Mouse (Mus musculus) layer of hippocampus, postnatal 25 days (tissue): ENCODE measurements at regions not wholly inside any gene's neighbourhood (a gene's known extent, or its start where the extent isn't known, plus 50 kb on each side); places are given as distances from the start of the nearest gene placed in this dataset.
"Not testable (repeated sequence)": the region's sequence is repeated elsewhere in the genome, so short reads cannot be mapped to it uniquely, and the experiment has no call there.

ENCODE experiments used
- DNase-seq, 2 experiments: peaks; one replicate each; pipeline ENCODE4 v3.0.0; 2022; ENCODE audit warnings: mixed read lengths in 2 of 2, low spot score in 1 of 2; ENCODE audit errors: extremely low spot score in 1 of 2

- no peak for DNase-seq
Observed at GRCm38 (mm10) chr13:52241761-52242160, 289.3 kb downstream of the Diras2 start.

- DNase-seq: no peak
Observed at GRCm38 (mm10) chr13:52249492-52249891, 281.6 kb downstream of the Diras2 start.

- DNase-seq: no peak
Observed at GRCm38 (mm10) chr13:52250371-52250770, 280.7 kb downstream of the Diras2 start.

- no peak for DNase-seq
Observed at GRCm38 (mm10) chr13:52252303-52252702, 278.8 kb downstream of the Diras2 start.

GRCm38 (mm10) chr13:52252726-52253125 is 278.4 kb downstream of the Diras2 start:
- DNase-seq: not testable (repeated sequence)

DNA sequence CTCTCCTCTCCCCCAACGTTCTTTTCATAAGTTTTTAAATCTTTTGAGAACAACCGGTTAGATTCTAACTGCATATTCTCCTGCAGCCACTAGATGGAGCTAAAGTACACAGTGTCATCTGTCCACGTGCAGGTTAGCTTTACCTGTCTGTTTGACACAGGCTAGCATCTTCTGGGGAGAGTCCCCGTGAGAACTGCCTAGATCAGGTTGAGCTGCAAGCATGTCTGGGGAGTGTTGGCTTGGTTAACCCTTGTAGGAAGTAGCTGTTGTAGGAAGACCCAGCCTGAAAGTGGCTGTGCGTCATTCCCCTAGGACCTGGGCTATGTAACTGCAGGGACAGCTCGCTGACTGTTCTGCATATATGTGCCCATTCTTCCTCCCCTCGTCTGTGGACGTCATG is 277.9 kb downstream of the Diras2 start:
- peak in 1 of 2 experiments; percentile 33 for DNase-seq

DNA sequence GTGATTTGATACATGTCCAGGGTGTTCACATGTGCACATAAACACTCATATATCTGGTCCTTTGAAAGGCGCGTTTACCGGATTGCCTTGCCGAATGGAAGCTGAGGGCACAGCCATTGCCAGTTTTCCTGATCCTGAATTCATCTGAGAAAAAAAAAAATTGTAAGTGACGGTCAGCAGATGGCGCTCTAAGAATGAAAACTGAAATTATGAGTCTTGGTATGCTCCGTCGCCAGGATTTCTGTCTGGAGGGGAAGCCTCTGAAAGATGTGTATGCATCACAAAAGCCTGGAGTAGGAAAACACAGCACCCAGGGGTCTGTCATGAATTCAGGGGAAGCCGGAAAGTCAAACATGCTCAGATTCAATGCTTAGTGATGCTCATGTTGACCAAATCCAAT is 276.9 kb downstream of the Diras2 start:
- peak; percentile 25 to 61 for DNase-seq

DNA sequence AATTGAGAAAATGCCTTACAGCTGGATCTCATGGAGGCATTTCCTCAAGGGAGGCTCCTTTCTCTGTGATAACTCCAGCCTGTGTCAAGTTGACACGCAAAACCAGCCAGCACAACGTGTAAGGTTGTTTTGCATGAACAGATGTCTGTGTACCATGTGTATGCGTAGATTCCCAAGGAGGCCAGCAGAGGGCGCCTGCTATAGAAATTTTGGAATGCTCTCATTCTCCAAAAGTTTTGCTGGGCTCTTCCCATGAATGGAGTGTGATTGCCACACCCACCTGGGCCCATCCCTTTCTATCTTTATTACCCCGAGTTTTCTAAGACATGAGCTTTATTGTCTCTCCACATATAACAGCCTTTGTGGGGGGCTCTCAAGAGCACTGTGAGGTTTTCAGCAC is 275.4 kb downstream of the Diras2 start:
- peak in 1 of 2 experiments; percentile 47 for DNase-seq

DNA sequence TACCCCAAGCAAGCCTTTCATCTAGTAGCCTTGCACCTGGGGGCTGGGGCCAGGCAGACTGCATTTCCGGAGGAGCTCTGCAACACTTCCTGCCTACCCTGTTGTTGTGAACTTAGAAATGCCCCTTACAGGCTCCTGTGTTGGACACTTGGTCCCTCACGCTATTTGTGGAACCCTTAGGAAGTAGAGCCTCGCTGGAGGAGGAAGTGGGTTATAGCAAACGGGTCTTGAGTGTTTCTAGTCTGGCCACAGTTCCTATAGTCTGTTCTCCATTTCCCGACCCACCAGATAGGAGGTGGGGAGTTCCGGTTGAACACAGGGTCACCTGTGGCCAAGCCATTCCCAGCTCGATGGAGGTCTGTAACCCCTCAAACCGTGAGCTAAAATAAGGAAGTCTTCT is 272.7 kb downstream of the Diras2 start:
- DNase-seq: no peak

DNA sequence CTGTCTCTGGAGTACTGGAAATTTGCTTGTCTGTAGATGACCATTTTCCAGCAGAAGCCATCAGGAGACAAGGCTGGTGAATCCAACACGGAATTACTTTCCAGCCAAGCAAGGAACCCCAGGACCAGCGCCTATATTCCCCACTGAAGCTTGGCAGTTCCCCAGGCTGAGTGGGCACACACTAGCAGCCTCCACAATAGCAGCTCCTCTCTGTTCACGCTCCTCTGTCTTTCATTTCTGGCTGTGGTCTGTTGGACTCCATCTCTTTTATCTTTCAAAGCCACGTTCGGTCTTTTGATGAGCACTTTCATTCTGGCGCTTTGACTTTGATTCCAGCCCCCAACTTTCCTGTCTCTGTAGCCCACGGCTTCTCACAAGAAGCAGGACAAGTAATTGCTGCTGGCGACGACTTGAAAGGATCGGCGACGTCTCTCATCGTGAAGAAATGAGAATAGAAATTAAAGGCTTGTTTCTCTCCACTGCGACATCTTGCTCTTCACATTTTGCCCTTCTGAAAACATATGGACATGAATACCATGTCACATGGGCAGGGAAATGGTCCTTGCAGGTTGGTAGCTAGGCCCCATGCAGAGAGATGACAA is 268.0 kb downstream of the Diras2 start:
- DNase-seq: no peak

GRCm38 (mm10) chr13:52268279-52268678 is 262.8 kb downstream of the Diras2 start:
- no peak for DNase-seq

- no peak for DNase-seq
Observed at GRCm38 (mm10) chr13:52273502-52274246, 257.4 kb downstream of the Diras2 start.

- no peak for DNase-seq
Observed at GRCm38 (mm10) chr13:52275196-52275595, 255.9 kb downstream of the Diras2 start.

DNA sequence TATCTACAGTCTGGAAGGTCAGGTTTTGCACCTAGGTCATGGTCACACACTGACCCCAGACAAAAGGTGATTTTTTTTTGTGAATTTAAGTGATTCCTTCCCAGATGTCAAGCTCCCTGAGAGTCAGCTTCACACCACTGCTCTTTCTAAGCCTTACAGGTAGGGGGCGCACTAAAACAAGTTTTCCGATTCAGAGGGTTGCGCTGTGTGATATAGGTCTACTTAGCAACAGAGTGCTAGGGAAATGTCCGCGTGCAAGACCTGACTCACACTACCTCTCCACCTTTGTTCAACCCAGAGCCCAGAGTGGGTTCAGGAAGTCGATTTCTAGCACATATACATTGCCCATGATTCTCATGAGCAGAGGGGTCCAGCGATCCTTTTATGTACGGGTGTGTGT is 255.4 kb downstream of the Diras2 start:
- peak; percentile 28 to 50 for DNase-seq

DNA sequence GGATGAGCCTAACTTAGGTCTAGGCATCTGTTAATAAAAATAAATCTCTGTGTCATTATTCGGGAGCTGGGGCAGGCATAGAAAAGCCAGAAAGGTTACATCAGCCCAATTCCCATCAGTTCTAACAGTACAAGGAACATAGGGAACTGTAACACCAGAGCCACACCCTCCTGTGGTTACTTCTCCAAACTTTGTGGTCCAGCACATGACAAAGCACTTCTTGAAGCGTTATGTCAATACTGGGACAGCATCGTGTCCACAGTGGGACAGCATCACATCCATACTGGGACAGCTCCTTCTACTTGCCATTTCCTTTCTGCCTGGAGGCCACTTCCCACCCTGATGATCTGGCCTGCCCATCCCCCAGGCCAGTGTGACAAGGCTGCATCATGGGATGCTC is 253.9 kb downstream of the Diras2 start:
- DNase-seq: no peak

GRCm38 (mm10) chr13:52278831-52279230 is 252.2 kb downstream of the Diras2 start:
- no peak for DNase-seq

GRCm38 (mm10) chr13:52279281-52279969 is 251.7 kb downstream of the Diras2 start:
- no peak for DNase-seq

DNA sequence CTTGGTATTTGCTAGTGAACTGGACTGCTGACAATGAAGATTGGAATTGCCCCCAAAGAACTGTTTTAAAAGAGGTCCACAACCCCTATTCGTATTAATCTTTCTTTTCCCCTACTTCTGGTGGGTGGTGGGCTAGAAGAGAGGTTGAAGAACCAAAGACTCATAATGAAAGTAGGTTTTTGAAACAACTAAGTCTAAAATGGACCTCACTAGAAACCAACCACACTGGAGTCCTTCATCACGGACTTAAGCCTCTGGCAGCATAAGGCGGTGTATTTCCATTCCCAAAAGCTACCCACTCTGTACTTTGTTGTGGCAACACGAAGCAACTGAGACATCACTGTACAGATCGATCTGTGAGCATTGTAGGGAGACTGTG is 251.1 kb downstream of the Diras2 start:
- no peak for DNase-seq

- no peak for DNase-seq
Observed at GRCm38 (mm10) chr13:52281271-52281670, 249.8 kb downstream of the Diras2 start.

GRCm38 (mm10) chr13:52282500-52282899 is 248.6 kb downstream of the Diras2 start:
- peak in 1 of 2 experiments; percentile 25 for DNase-seq

GRCm38 (mm10) chr13:52283456-52283855 is 247.6 kb downstream of the Diras2 start:
- DNase-seq: no peak
